Mouse (Mus musculus): ENCODE measurements at regions not wholly inside any gene's neighbourhood (a gene's known extent, or its start where the extent isn't known, plus 50 kb on each side); places are given as distances from the start of the nearest gene placed in this dataset.

DNA sequence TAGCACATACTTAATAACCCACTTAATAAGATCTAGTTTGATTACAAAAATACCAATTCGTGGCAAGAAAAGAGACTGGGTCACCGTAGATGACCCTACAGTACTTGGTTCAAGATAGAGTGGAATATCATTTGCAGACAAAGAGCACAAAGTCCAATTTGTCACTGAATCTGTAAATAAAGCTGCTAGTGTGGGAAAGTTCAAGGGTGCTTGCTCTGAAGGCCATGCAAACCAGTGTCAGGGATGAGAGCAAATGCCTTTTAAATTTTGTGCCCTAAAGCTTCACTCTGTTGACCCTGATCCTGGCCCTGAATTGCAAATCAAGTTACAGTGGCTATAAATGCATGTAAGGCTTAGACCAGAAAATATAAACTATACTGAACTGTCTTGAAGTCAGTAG is 113.1 kb downstream of the Cd55b start:
- DNase-seq (ENCODE audit: low read depth, low spot score): no peak

DNA sequence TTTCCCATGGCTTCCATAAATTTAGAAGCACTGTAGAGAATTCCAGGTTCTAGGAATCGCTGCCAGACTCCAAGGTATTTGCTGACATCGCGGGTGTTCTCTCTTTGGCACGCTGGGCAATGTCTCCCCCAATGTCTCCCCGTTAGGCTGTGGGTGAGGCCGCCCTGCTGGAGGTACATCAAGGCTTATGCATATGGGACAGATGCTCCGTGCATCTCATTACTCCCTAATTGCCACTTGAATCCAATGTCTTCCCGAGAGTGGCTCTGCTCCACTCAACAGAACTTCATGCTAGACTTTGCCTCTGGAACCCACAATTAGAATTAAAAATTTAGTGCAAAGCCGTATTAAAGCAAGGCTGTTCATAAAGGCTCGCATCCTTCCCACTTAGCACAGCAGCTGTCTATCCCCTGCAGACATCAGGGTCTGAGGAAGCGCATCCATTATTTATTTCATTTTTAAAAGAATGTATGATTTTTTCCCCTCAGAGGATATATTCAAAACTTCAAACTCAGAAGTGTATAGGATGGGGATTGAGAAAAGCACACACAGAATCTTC is 120.9 kb downstream of the Cd55b start:
- DNase-seq (ENCODE audit: low read depth, low spot score): no peak

DNA sequence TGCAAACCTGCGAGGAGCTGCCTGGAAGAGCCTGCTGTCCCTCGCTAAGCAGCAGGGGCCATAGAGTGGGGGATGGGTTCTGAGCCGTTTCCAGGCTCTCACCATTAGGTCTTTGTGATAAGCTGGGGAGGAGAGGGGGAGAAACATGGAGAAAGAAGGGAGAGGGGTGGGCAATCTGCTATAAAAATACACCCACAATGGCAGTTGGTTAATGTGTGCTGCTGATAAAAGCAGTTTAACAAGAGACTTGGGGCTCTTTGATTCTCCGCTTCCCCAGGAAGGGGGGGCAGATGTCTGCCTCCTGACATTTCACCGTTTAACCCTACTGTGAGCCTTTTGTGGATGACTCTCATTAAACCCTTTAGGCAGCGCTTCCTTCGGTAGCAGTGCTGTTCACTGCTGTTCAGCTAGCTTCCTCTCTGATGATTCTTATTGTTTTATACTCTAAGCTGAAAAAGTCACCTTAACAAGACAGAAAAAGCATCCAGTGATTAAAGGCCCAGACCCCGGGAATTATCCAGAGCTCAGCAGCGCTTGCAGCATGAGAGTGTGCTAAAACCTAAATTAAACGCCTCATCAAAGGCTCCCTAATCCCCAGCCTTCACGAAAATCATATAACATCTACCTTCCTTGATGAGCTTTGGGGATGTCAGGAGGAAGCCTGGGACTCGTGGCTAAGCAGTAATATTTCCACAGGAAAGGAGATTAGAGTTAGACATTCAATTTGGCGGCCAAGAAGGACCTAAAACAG is 122.6 kb downstream of the Cd55b start:
- DNase-seq (ENCODE audit: low read depth, low spot score): peak; percentile 4

DNA sequence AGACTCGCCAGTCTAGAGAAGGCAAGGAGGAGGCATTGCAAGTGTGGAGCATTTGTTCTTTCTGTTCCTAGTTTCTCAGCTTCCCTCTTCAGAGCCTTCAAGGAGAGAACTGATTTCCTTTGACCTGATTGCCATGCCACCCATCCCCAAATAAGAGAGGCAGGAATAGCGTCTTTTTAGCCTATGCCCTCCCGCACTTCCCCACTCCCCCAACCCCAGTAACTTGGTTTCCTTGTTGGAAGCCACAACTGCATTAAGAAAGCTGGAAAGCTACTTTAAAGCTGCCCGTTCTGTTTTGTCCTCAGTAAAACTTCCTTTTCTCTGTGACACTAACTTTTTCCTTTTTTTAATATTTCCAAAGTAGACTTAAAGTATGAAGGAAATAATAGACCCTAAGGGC is 123.2 kb downstream of the Cd55b start:
- no peak for DNase-seq (ENCODE audit: low read depth, low spot score)

DNA sequence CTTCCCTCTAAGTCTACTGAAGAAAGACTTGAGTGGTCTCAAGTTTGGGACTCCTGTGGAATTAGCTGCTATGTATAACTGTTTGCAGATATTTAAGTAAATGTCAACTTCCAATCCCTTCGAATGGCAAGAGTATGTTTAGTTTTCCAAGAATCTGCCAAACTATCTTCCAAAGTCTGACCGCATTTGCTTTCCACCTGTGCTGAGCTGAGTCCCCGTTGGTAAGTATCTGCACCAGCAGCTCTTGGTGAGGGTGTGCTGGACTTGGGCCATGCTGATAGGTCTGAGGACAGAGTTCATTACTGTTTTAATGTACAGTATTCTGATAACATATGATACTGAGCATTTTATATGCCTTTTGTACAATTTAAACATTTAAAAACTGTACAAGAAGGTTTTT is 123.7 kb downstream of the Cd55b start:
- DNase-seq (ENCODE audit: low read depth, low spot score): no peak

DNA sequence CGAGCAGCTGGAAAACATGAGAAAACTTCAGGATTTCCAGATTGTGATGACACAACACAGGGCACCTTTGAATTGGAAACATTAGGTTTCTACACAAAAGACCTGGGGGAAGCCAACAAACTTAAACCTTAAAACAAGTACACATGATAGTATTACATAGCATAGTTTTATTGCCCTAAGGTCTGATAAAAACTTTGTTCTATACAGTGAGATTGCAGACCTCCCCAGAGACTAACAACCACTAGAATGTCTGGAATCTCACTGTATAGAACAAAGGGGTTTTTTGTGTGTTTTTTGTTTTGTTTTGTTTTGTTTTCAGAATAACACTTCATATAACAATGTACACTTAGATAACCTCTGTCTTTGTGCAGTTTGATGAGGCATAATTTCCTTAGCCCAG is 124.2 kb downstream of the Cd55b start:
- DNase-seq (ENCODE audit: low read depth, low spot score): no peak

DNA sequence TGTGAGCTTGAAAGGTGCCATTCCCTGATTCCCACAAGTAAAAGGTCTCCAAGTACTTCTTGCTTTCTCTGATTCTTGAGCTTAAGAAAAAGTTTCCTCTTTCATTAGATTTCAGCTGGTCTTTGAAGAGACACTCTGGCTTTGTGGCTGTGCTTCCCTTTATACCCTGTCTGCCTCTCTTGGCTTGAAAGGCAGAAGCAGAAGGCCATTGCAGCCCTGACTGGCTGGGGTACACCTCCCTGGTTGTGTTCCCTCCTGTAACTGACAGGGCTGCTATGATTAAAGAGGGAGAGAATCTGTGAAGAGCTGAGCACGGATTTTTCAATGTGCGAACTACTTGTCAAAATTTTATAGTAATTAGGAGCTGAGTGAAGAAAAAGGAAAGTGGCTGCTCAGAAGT is 125.3 kb downstream of the Cd55b start:
- DNase-seq (ENCODE audit: low read depth, low spot score): no peak

DNA sequence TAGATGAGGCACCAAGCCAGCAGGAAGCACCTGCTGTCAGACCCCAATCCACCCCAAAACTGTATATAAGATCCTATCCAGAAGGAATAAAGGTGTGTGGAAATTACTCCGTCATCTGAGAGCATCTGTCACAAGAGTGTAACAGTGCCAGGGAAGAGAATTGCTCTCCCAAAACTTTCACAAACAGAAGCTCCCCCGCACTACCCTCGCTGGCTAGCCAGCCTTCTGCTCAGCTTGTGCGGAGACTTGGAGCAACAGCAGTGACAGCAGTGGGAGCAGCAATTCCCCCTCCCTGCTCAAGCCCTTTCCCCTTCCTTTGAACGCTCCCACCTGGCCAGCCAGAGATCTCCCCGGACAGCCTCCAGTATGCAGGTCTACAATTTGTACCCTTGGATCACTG is 136.9 kb downstream of the Cd55b start:
- DNase-seq (ENCODE audit: low read depth, low spot score): no peak

DNA sequence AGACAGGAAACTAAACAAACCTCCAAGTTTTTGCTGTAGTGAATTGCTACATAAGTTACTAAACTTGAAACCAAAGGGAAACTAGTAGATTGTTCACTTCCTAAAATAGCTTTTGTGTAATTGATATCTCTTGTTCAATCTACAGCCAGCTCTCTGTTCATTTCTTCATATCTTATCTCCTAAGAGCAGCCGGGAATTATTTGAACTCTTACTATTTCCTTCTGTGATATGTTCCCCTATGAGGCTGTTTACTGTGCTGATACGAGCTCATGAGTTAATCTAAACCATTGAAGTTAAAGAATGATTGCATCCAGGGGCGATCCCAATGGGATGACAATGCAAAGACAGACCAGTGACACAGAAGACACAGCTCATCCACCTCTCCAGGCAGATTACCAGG is 140.7 kb downstream of the Cd55b start:
- no peak for DNase-seq (ENCODE audit: low read depth, low spot score)

DNA sequence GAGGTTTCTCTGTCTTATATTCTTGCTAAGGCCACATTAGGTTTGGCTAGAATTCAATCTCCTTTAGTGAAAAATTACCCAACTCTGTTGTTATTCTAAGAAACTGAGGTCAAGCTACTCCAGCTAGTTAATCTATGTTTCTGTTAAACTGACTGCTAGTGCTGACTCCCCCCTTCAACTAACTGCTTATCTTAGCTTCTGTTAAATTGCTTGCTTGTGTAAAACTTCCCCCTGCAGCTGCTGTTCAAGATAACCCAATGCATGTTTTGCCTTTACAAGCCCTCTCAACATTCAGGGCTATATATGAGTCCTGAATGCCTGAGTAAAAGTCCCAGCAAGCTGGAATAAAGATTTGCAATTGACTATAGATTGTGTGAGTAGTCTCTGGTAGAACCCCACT is 143.6 kb downstream of the Cd55b start:
- DNase-seq (ENCODE audit: low read depth, low spot score): no peak

DNA sequence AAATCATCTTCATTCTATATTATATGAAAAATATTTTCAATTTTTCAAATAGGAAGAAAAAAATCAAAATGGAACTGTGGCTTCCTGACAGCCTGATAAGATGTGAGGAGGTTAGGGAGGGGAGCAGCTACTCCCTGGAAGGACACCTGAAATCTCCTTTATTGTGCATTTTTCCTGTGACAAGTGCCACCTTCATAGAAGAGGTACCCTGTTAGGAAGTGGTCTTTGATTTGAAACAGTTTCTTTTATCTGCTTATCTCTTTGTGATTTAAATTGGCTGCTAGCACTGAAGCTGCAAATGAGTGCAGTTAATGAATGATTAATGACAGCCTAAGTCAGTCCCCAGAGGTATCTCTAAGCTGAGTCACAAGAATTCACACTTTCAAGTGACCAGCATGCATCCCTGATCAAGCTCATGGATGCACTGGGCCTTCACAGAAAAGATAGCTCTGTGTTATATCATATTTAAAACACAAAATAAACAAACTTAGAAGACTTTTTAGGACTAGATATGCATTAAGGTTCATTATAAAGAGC is 144.7 kb downstream of the Cd55b start:
- no peak for DNase-seq (ENCODE audit: low read depth, low spot score)

DNA sequence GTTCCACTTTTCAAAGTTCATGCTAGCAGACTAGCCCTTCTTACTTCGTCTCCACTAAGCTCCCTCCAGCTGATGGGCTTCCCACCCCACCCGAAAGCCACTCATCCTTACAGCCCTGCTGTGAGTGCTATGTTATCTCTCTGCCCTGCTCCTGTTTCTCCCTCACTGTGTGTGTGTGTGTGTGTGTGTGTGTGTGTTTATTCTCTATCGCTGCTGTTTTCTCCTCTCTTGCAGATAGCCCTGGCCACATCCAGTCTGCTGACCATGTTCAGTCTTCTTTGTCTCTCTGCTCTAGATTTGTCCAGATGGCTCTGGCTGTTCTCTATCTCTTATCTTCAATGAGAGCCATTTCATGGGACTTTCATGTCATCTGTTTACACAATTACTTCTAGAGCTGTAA is 145.9 kb downstream of the Cd55b start:
- no peak for DNase-seq (ENCODE audit: low read depth, low spot score)

DNA sequence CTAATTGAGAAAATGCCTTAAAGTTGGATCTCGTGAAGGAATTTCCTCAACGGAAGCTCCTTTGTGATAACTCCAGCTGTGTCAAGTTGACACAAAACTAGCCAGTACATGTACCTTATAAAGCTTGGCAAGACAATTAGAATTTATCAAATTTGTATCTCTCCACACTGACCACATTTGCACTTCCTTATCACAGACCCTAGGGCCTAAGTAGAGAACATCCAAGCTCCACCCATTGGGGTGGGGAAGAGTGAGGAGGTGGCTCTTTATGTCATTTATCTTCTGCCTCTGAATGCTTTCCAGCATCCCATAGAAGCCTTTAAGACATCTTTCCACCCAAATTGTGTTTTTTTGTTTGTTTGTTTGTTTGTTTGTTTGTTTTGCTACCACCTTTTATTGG is 146.8 kb downstream of the Cd55b start:
- DNase-seq (ENCODE audit: low read depth, low spot score): no peak

DNA sequence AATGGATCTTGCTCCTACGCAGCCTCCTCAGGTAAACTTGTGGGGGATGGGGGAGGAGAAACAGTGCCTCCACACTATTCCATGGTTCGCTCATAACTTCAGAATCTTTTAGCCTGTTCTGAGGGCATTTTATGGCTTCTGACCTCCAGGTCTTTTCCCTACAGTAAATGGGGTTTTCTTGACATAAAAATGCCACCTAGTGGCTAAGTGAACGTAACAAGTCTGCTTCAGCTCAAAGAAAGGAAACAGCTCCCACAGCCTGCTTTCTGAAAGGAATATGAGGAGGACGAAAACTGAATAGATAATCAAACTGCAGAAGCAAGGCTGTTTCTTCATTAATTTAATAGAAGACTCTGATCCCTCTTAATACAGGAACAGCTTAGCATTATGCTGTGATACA is 148.3 kb downstream of the Cd55b start:
- DNase-seq (ENCODE audit: low read depth, low spot score): peak; percentile 40

DNA sequence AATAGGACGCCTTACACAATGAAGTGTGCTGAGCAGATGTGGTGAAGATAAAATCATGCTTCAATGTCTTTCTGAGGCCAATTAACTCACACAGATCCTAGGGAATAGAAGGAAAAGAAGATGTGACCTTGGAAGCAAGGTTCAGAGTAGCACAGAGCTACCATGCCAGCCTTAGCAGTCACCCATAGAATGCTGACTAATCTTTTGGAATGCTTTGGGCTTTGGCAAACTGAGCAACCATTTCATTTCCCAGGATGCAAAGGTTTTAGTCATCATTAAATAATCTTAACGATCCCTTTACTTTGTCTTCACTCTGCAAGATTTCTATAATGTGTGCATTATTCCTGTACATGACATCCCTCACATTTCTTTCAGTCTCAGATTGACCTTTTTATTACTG is 152.4 kb downstream of the Cd55b start:
- no peak for DNase-seq (ENCODE audit: low read depth, low spot score)

Measured in ZHBTc4 (cell line).